Mouse (Mus musculus): ENCODE results near the gene Slc34a3.

Slc34a3 gene

DNA sequence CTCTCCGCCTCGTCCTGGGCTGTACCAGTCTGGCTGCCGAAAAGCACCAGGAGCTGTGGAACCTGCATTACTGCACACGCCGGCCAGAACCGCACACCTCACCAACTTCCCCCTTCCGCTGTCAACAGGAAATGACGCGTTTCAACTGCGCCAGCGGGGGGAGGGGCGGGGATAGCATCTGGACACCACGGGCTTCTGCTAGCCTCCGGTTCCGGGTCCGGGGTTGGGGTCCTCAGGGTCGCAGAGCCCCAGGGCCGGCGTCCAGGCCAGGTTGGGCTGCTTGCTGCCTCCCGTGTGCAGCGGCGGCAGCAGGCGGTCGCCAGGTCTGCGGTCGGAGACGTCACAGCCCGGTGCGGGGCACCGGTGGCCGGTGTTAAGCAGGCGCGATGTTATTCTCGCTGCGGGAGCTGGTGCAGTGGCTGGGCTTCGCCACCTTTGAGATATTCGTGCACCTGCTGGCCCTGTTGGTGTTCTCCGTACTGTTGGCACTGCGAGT lies 21.2 kb upstream of the Slc34a3 start, which contains the start of gene Tmem203:
Tmem203 (plus strand) TSS at position 156 of the 496 bp plus-strand sequence.
- peak; percentile 89 to 95 for DNase-seq (ENCODE audit: inconsistent age in 2 of 2, low spot score in 1 of 2)

DNA sequence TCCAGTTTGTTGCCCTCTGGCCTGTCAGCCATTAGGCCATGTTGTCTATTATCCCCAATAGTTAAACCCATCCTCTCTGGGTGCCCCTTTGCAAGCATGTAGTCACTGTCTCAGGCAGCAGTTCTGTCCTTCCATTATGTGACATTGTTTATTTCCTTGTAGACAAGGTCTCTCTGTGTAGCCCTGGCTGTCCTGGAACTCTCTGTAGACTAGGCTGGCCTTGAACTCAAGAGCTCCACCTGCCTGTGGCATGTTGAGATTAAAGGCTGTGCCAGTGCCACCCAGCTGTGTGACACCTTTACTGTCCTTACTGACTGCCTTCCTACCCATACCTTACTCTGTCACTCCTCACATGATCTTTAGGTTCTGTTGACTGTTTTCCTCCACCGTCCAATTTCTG lies 18.2 kb upstream of the Slc34a3 start:
- peak in 1 of 2 experiments; percentile 52 for DNase-seq (ENCODE audit: inconsistent age in 2 of 2, low spot score in 1 of 2)

DNA sequence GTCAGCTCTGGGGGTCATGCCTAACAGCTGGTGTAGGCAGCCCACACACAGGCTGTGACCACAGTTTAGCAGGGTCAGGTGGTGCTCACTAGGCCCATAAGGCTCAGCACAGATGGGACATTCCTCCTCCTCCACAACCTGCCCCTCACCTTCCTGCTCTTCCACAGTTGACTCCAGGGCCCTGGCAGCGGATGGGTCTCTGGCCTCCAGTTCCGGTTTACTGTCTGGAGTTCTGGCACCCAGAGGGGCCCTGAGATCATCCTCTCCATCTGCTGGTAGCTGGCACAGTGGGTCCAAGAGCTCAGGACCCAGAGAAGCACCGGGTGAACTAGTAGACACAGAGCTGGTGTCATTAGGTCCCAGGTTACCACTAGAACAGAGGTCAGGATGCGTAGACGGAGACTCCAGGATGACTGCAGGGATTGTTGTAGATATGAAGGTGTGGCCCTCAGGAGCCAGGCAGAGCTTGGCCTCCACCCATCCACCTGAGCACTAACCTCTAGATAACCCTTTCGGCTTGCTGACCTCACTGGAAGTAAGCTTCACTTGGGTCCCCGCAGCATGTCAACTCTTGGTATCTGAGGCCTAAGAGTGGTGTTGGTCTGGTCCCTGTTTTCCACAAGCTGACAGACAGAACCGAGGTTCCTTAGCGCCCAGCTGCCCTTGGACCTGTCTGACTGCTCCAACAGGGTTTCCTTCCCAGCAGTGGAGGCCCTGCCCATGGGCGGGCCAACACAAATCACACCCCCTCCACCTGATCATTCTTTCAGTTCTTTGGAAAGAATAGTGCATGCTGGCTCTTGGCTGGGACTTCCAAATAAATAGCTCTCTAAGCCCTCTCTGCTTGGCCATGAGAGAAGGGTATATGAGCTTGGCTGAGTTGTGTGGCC lies 12.3 kb upstream of the Slc34a3 start, which contains the start of gene AL732309.1:
AL732309.1 (minus strand) TSS at position 681 of the 890 bp plus-strand sequence.
- DNase-seq (ENCODE audit: inconsistent age in 2 of 2, low spot score in 1 of 2) = no peak

DNA sequence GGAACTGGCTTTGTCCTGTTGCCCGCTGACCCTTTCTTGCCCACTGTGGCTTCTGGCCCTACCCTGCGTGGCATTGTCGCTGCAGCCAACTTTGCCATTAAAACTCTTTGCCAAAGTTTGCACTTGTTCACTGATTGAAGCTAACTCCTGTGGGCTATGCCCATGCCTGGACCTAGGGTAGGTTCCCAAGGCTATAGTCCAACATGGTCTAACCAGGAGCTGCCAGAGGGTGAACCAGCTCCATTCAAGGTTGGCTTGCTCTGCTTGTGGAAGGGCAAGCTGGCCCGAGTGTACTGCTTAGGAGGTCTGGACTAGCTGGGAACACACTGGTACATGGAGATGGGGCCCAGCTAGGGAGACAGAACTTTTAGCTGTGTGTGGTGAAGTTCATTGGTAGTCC lies 10.0 kb upstream of the Slc34a3 start:
- DNase-seq (ENCODE audit: inconsistent age in 2 of 2, low spot score in 1 of 2) = peak in 1 of 2 experiments; percentile 25

DNA sequence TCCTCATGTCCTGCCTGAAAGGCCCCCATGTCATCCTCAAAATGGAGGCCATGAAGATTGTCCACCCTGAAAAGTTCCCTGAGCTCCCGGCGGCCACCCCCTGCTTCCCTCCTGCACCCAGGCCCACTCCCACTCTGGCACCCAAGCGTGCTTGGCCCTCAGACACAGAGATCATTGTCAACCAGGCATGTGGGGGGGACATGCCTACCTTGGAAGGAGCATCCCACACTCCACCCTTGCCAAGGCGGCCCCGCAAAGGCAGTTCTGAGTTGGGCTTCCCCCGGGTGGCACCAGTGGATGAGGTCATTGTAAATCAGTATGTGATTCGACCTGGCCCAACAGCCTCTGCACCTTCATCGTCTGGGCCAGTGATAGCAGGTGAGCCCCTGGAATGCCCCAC lies 9.2 kb upstream of the Slc34a3 start:
- DNase-seq (ENCODE audit: inconsistent age in 2 of 2, low spot score in 1 of 2) = no peak

DNA sequence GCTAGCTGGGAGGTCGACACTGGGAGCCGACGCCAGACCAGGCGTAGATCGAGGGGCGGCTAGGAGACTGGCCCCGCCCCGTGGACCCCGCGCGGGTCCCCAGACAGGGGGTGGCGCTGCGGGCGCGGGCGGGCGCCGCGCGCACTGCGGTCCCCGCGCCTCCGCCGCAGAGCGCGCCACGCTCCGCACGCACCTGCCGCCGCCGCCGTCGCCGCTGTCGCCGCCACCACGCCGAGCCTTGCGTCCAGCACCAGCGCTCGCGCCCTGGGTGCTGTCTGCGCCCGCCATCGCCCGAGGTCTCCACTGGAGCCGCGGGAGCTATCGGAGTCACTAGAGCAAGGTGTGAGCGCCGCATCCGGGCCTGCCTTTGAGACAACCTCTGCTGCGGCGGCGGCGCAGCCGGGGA lies 7.9 kb upstream of the Slc34a3 start, which contains the start of the genes Rnf208 and Cysrt1:
Rnf208 (plus strand) TSS at position 155 of the 406 bp plus-strand sequence.
Cysrt1 (minus strand) TSS at position 352 of the 406 bp plus-strand sequence.
- DNase-seq (ENCODE audit: inconsistent age in 2 of 2, low spot score in 1 of 2) = peak in 1 of 2 experiments; percentile 46

DNA sequence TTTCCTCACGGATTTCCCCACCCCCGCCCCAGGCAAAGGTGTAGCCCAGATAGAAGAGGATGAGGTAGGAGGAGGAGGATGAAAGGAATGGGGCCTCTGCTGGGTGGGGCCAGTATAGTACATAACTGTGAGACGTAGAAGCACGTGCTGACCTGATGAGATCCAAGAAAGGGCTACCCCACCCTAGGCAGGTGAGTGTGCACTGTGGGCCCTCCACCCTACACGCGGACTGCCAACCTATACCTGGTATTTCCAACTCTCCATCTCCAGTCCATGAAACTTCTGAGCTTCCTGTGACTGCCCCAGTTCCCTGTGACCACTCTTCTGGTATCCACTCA lies 7.2 kb upstream of the Slc34a3 start:
- peak in 1 of 2 experiments; percentile 47 for DNase-seq (ENCODE audit: inconsistent age in 2 of 2, low spot score in 1 of 2)

DNA sequence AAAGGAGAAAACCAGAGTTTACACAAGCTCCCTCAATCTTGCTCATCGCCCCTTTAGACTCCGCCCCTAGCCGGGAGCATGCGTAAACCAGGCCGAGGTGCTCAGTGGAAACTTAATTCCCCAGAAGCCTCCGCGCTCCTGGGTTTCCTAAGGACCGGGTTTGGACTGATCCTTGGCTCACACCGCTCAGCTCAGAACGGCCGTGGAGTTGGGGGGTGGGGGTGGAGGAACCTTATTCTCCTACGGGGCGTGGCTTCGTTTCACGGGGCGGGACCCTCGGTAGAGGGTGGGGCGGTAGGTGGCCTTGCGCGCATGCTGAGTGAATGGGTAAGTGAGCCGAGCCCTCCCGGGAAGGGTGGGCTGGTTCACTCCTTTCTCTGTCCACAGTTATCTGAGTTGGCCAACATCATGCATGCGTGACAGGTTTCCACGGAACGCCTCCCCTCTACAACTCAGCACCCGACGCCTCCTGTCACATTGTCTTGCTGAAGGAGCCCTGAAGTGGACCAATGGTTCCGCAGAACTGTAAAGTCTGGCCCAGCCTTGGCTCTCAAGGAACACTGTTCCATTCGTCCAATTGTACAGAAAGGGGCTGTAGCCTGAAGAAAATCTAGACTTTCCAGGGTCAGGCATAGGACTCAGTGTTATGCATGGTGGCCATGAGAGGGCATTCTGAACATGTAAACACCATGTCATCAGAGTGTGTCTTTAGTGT lies 6.7 kb upstream of the Slc34a3 start:
- peak; percentile 80 to 91 for DNase-seq (ENCODE audit: inconsistent age in 2 of 2, low spot score in 1 of 2)

DNA sequence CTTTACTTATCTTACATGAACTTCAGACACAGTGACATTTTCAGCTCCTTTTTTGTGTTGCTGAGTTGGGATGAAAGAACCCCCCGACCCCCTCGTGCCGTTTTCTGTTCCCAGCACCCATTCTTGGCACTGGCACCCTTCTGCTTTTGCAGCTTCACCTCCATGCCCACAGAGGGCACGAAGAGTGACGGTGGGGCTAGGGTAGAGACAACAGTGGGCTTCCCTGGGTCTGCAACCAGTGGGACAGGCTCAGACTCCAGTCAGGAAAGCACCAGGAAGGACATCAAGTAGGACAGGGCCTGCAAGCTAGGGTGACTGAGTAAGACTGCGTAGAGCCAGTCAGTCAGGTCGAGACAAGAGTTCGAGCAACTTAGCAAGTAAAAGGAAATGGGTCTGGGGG lies 6.1 kb upstream of the Slc34a3 start:
- peak in 1 of 2 experiments; percentile 25 for DNase-seq (ENCODE audit: inconsistent age in 2 of 2, low spot score in 1 of 2)

DNA sequence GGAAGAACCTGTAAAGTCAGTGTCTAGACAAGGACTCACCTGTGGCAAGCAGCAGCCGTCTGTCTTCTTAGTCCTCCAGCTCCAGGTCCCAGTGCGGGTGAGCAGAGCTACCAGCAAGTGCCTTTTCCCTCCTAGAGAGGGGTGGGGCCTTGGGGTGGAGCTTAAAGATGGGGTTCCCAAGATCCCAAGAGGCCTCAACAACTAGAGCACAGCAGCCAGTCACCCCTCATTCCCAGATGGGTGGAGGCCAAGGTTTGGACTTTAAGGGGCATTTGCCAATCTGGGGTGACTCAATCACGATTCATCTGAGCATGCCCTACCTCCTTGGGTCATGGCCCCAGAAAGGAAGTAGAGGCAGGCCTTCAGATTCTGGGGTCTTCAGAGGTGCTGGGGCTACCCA lies 5.6 kb upstream of the Slc34a3 start:
- DNase-seq (ENCODE audit: inconsistent age in 2 of 2, low spot score in 1 of 2) = peak in 1 of 2 experiments; percentile 53

DNA sequence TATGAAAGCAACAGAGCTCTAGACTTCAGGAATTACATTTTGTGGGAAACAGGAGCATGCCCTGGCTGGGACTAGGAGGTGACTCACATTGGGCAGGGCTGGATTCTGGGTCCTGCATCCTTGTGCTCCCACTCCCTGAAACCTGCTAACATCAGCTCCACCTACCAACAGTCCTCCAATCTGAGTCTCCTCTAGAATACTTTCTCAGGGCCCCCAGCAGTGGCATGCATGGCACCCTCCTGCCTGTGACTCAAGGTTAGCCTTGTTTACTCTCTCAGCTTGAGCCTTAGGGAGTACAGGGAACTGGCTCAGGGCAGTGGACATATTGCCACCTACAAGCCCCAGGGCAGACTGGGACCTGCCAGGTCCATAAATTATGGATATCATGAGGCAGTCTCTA lies 3.9 kb upstream of the Slc34a3 start:
- DNase-seq (ENCODE audit: inconsistent age in 2 of 2, low spot score in 1 of 2) = no peak

DNA sequence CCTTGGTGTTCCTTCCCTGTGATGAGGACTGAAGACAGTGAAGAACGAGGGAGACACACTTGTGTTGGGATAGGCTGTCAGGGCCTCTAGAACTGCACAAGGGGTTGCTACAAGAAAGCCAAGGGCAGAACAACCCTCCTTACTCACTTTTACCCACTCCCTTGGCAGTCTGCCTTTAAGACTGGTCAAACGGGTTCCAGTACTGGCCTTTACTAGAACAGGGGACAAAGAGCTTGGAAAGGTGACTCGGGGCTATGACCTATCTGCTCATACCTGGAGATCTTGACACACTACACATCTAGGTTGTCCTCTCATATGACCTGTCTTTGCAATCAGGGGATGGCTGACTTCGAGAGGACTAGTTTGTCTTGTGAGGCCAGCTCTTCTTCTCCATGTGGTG lies 3.4 kb upstream of the Slc34a3 start:
- no peak for DNase-seq (ENCODE audit: inconsistent age in 2 of 2, low spot score in 1 of 2)

DNA sequence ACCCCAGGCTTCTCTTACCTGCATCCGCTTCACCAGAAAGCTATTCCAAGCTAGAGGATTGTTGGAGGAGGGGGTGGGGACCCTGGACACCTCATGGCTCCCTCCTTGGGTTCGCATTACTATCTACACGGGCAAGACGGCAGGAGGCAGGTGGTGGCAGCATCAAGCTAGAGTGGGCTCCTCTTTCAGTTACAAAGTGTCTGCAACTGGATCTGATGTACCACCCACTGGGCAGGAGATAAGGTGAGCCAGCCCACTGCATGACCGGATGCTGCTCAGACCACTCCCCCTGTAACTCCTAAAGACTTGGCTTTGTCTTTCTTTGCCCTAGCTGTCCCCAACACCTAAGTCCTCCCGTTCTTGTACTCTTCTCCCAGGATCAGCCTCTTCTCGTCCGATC lies 2.5 kb upstream of the Slc34a3 start, which contains the start of gene Rnf224:
Rnf224 (minus strand) TSS at position 174 of the 400 bp plus-strand sequence.
- no peak for DNase-seq (ENCODE audit: inconsistent age in 2 of 2, low spot score in 1 of 2)

DNA sequence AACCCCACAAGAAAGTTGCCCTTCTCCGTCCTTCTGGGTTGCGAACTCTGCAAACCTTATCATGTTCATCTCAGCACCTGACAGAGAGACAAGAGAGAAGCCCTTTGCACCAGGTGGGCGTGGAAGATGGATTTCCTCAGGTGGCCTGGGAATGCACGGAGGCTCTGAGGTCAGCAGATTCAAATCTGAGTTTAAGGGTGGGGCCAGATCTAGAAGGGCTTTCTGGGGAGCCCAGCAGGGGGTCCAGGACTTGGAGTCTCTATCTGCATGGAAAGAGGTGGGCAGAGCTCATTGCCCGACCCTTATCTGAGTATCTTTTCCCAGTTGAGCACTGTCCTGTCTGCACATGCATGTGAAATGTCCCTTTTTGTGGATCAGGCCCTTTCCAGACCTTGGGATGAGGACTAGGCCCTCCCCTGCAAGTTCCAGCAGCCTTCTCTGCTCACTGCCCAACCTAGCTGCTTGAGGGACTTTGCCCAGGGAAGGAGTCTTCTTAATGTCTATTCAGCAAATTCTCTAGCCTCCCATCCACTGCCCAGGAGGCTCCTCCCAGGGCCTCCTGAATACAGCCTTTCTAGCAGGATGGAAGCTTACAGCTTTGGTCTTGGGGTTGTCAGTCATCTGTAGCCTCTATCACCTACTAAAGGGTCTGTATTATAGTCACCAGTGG lies 522 bp upstream of the Slc34a3 start:
- DNase-seq (ENCODE audit: inconsistent age in 2 of 2, low spot score in 1 of 2) = no peak

DNA sequence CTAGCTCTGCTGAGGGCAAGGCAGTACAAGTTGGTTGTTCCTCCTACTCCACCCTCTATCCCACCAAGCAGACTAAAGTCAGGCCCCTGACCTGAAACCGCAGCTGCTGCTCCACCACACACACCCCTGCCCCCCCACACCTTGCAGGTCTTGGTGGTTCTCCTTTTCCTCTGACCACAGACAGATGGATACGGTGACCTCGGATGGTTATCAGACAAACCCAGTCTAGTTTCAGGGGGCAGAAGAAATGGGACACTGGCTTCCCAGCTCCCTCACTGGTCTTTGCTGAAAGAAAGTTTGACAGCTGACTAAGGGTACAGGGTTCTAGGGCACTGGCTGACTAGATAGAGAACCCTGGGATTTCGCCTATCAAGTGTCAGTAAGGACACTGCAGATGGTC lies 743 bp downstream of the Slc34a3 start:
- no peak for DNase-seq (ENCODE audit: inconsistent age in 2 of 2, low spot score in 1 of 2)

DNA sequence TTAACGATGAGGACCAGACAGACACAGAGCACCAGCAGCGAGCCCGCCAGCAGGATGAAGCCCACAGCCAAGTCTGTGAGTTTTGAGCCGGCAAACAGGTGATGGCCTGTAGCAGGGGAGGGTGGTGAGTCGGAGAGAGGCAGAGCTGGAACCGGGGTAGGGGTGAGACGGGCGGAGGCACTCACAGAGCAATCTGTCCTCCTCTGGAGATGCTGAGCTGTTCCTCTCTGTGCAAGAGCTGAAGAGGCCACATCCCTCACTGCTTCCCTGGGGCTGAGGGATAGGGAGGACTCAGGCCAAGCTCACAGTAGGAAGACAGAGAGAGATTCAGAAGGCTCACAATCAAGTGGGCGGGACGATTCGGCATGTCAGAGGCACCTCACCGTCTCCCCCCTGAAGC lies 3.1 kb downstream of the Slc34a3 start:
- no peak for DNase-seq (ENCODE audit: inconsistent age in 2 of 2, low spot score in 1 of 2)

DNA sequence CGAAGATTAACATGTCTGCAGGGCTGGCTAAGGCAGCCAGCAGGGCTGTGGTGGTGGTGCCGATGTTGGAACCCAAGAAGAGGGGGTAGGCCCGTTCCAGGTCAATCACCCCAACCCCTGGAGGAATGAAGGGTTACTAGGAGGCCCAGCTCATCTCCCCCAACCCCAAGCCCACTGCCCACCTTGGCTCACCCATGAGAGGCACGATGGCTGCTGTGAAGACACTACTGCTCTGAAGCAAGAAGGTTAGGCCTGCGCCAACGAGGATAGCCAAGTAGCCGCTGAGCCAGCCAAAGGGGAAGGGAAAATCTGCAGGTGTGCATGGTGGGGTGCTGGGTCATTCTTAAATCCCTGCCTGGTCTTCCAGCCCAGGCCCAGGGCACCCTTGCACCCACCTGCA lies 3.6 kb downstream of the Slc34a3 start:
- no peak for DNase-seq (ENCODE audit: inconsistent age in 2 of 2, low spot score in 1 of 2)

DNA sequence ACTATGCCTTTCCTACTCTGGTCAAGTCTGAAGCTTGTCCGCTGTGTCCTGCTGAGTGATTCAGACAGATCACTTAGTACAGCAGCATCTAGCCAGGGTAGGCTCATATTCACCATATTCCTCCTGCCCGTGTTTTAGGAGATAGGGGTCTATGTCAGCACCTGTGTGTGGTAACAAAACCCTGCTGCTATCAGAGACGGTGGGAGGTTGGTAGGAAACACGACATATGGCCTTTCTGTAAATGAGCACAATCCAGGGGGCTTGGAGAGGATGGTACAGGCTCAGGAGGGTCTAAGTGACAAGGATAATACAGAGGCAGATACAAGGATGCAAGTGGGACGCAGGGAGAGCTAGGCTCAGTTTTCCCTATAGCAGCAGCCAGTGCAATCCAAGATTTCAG lies 4.6 kb downstream of the Slc34a3 start:
- no peak for DNase-seq (ENCODE audit: inconsistent age in 2 of 2, low spot score in 1 of 2)

DNA sequence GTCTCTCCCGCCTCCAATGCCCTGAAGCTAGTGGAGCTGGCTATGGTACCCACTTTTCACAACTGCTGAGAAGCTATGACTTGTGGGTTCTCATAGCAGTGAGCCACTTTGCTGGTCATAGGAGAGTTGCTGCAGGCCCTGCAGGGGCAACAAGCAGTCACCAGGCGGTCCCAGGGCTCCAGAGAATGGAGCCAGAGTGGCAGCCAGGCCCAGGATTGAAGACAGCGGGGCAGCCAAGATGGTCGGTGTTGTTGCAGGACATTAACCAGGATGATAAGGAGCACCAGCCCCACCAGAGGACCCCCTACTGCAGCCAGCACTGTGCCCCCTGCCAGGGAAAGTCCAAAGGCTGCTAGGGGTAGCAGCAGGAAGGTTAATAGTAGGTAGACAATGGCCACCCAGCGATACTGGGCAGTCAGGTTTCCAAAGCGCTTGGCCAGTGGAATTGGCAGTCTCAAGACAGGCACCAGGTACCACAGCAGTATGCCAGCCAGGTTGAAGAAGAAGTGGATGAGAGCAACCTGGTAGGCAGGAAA lies 5.1 kb downstream of the Slc34a3 start:
- peak in 1 of 2 experiments; percentile 47 for DNase-seq (ENCODE audit: inconsistent age in 2 of 2, low spot score in 1 of 2)

DNA sequence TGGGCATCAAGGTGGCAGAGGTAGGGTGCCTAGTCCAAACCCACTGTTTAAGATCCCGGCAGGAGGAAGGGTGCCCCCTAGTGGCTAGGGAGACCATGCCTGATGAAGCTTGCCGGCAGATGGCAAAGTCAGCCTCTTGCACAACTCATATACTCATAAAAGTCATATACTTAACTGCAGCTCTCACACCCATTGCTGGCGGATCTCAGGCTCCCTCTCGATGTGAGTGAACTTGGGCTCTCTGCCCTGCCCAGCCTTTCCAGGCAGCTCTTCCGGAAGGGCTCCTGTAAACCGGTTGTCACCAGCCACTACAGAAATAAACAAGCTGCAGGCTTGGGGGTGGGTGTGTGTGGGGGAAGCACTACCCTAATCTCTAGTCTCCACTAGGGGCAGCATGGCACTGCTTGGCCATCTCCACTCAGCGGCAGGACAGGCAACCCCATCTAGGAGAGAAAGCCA lies 5.7 kb downstream of the Slc34a3 start:
- peak; percentile 89 to 96 for DNase-seq (ENCODE audit: inconsistent age in 2 of 2, low spot score in 1 of 2)

DNA sequence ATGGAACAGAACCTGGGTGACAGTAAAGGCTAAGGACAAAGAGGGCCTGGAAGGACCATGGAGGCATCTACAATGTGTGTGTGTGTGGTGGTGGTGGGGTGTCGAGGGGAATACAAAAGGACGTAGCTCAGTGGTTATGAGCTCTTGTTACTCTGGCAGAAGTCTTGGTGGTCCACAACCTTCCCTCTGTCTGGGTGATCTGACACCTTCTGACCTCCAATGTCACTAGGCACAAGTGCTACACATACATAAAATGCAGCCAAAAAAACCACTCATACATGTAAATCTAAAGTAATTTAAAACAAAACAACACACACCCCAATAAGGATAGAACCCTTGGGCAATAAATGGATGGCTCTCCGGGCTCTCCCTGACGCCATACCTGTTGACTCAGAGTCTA lies 6.8 kb downstream of the Slc34a3 start:
- DNase-seq (ENCODE audit: inconsistent age in 2 of 2, low spot score in 1 of 2) = no peak

Measured in adrenal gland, adult (tissue).